Mouse (Mus musculus) olfactory bulb, adult 2 months (tissue): Measurements from ENCODE around the gene Mlec. TPM values are rescaled to one million over a fixed set of nuclear protein-coding genes. Genes with fewer than 3 reads are reported as not detected.

Experiments
- H3K27ac ChIP-seq: fragments of 200-500 bp; 2 replicates; pipeline ENCODE4 v1.5.1; 2012; ENCODE audit warnings: low read depth, low read length; ENCODE audit not compliant: insufficient read depth
- H3K4me1 ChIP-seq: fragments of 200-500 bp; 2 replicates; pipeline ENCODE4 v1.6.1; 2012; ENCODE audit warnings: low read length; ENCODE audit not compliant: control insufficient read depth, insufficient read depth
- H3K4me3 ChIP-seq: fragments of 200-500 bp; 2 replicates; pipeline ENCODE4 v1.5.1; 2012; ENCODE audit warnings: mild to moderate bottlenecking, low read depth, low read length, moderate library complexity; ENCODE audit not compliant: insufficient read depth
- CTCF ChIP-seq: fragments of 200-500 bp; IDR thresholded peaks from 2 replicates; pipeline ENCODE4 v1.5.1; 2012; ENCODE audit warnings: low read depth, mild to moderate bottlenecking, low read length, moderate library complexity; ENCODE audit not compliant: insufficient read depth
- POLR2A ChIP-seq: fragments of 200-500 bp; IDR thresholded peaks from 2 replicates; pipeline ENCODE4 v1.6.1; 2012; ENCODE audit warnings: mild to moderate bottlenecking, low read depth, low read length, moderate library complexity; ENCODE audit not compliant: insufficient read depth
- WGBS: fragments of 180-500 bp; shearing (Covaris S2); methylation state at CpG from one replicate; pipeline ENCODE4 v1.1.7; 2018; 5-methylcytosine and 5-hydroxymethylcytosine counted together
- polyA plus RNA-seq: library from polyadenylated mRNA; stranded (reverse); fragments of >200 nt; gene quantifications from 2 replicates; pipeline ENCODE4 v1.2.4, GENCODE M21; 2012; ENCODE audit warnings: low replicate concordance; ENCODE audit not compliant: missing spikeins, insufficient read depth, insufficient read length

The Mlec gene
- polyA plus RNA-seq, 1 experiment, result not detected

GRCm38 (mm10) chr5:115192828-115193195 lies 34.8 kb upstream of the Mlec start:
- Histone ChIP-seq H3K4me3 (peak overlapping the region; percentile 73), H3K4me1 (peaks cover 20% of the 10 kb centered on the region), H3K27ac (no peak overlapping the region)
- 30% methylated on average over 7 of the region's 7 CpGs for WGBS
- TF ChIP-seq CTCF (no peak), POLR2A (no peak)

DNA sequence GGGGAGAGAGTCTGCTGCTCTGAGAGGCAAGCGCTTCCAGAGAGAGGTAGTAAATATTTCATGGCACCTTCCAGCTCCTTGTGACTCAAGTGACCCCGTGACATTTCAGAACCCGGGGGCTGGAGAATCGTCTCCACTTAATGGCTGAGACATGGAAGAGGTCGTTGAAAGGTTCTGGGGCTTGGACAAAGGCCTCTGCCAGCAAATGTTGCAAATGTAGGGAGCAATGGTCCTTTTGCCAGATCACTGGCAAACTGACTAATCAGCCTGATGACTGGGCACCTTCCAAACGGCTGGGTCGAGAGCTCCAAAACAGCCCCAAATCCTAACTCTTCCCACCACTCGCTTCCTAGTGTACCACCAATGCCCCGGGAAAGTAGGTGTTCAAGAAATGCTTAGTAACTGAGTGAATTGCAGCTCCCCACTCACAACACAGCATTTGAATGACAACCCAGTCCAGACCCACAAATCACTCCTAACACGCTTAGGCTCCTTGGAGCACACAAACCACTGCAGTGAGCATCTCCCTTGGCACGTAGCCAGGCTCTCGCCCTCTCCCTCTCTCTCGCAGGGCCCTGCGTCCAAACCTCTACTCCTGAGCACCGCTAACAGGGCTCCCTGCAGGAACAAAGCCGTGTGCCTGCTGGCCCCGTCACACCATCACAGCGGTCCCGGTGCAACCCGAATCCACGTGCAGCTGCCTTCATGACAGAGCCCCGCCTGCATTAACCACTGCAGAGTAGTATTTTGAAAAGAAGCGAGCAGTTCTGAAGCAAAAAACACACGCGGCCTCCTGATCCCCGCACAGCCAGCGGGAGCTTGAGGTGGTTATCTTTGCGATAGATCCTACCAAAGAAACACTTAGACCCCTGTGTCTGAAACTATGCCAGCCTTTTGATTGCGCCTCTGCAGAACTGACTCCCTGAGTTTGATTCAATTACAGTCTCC lies 34.2 kb upstream of the Mlec start:
- WGBS, result 29% methylated on average over 29 of the region's 29 CpGs
- TF ChIP-seq CTCF, result no peak
- no peak for TF ChIP-seq POLR2A
- Histone ChIP-seq H3K4me1 (peaks cover 26% of the 10 kb centered on the region), H3K4me3 (peak overlapping the region; percentile 73), H3K27ac (no peak overlapping the region)

GRCm38 (mm10) chr5:115190081-115190480 lies 32.1 kb upstream of the Mlec start:
- Histone ChIP-seq H3K27ac (no peak overlapping the region), H3K4me1 (peaks cover 35% of the 10 kb centered on the region), H3K4me3 (no peak overlapping the region)
- WGBS, result 91% methylated on average over 12 of the region's 12 CpGs
- TF ChIP-seq POLR2A (no peak), CTCF (no peak)

- 39% methylated on average over 5 of the region's 5 CpGs for WGBS
Observed at GRCm38 (mm10) chr5:115188824-115189223, 30.8 kb upstream of the Mlec start.

GRCm38 (mm10) chr5:115187188-115188131 lies 29.5 kb upstream of the Mlec start:
- Histone ChIP-seq H3K4me3 (no peak overlapping the region), H3K4me1 (peaks cover 30% of the 10 kb centered on the region), H3K27ac (no peak overlapping the region)
- TF ChIP-seq POLR2A, result no peak
- TF ChIP-seq CTCF, result peak; percentile 77
- 13% methylated on average over 26 of the region's 26 CpGs for WGBS

More at GRCm38 (mm10) chr5:115188824-115189223, 30.8 kb upstream of the Mlec start:
- Histone ChIP-seq H3K27ac (no peak overlapping the region), H3K4me3 (no peak overlapping the region), H3K4me1 (peaks cover 36% of the 10 kb centered on the region)
- TF ChIP-seq POLR2A, result no peak
- TF ChIP-seq CTCF, result peak; percentile 47; the same call in 1 of the 2 replicates

- H3K27ac ChIP-seq, result no peak overlapping the region; the same call in 1 of the 2 replicates
- no peak for TF ChIP-seq POLR2A
- TF ChIP-seq CTCF, result no peak
- 25% methylated on average over 17 of the region's 17 CpGs for WGBS
- H3K4me1 ChIP-seq, result peaks cover 24% of the 10 kb centered on the region
- H3K4me3 ChIP-seq, result no peak overlapping the region
Observed at GRCm38 (mm10) chr5:115186371-115187073, 28.5 kb upstream of the Mlec start.

- Histone ChIP-seq H3K27ac (no peak overlapping the region), H3K4me1 (peaks cover 26% of the 10 kb centered on the region), H3K4me3 (peak overlapping the region; percentile 17; the same call in 1 of the 2 replicates)
- 28% methylated on average over 15 of the region's 15 CpGs for WGBS
- no peak for TF ChIP-seq CTCF
- no peak for TF ChIP-seq POLR2A
Observed at GRCm38 (mm10) chr5:115184726-115185125, 26.7 kb upstream of the Mlec start.

DNA sequence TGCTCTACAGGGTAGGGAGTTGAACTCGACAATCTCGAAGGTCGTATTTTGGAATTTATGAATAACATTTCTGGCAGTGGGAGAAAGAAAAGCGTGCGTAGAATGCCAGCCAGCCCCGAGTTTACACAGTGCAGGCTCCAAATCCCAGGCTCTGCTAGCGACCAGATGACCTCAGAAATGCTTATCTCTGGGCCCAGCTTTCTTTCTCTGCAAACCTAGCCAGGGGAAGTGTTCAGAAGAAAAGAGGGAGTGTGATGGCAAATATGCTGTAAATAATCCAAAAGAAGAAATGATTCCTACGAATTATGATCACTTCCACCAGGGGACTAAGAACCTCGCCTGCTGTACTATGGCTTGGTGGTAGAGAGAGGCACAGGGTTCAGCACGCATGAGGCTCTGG lies 25.5 kb upstream of the Mlec start:
- H3K4me1 ChIP-seq, result peaks cover 26% of the 10 kb centered on the region
- no peak overlapping the region for H3K27ac ChIP-seq
- 89% methylated on average over 10 of the region's 10 CpGs for WGBS
- no peak overlapping the region for H3K4me3 ChIP-seq
- TF ChIP-seq CTCF (no peak), POLR2A (no peak)
